Mouse (Mus musculus) E14TG2a.4 (cell line): ENCODE results near the gene Nr4a3.

Experiments
- CTCF ChIP-seq: conservative IDR thresholded peaks from 2 replicates; pipeline ENCODE4 v1.5.1; 2014; ENCODE audit warnings: low read length
- NANOG ChIP-seq: IDR thresholded peaks from 2 replicates; pipeline ENCODE4 v1.6.1; 2014; ENCODE audit warnings: borderline replicate concordance, low read length, mixed read lengths
- POU5F1 ChIP-seq: IDR thresholded peaks from 2 replicates; pipeline ENCODE4 v1.6.1; 2014; ENCODE audit warnings: low read length, borderline replicate concordance

DNA sequence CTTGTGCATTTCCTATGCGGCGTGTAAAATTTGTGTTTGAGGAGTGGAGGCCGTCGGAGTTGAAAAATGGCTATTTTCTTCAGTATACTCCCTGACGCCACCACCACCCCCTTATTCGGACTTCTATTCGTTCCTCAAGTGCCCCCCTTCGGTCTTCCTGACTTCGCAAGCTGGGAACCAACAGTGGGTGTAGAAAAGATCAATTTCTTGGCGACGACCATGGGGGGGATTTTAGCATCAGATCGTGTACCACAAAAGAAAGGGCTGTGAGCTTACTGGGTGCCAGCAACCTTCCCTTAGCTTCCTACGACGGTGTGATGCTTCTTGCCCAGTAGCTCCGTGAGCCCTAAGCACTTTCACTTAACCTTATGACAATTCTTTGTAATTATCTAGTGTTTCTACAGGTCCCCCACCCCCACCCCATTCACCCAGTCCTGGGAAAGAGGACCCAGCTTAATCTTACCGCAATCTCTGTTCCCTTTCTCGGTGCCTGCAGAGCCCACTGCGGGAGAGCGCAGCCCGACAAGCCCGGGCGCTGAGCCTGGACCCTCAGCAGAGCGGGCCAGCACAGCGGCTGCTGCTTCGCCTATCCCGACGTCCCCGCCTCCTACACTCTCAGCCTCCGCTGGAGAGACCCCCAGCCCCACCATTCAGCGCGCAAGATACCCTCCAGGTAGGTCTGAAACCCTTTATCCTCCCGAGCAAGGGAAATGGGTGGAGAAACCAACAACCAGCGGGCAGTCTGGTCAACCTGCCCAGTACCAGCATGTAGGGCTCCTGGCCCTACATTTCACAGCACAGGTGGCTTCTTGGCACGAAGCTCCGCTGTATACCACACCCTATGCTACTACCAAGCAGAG lies 3.7 kb downstream of the Nr4a3 start:
- TF ChIP-seq CTCF (no peak), POU5F1 (no peak), NANOG (no peak)
